Mouse (Mus musculus) myocyte (in vitro differentiated cells): ENCODE data around the gene Slc22a23. TPM values are rescaled to one million over a fixed set of nuclear protein-coding genes. Genes with fewer than 3 reads are reported as not detected.

ENCODE experiments used
- H3K27me3 ChIP-seq: one replicate; pipeline ENCODE4 v1.6.1; 2011; ENCODE audit not compliant: control insufficient read depth, insufficient read depth, insufficient read length
- H3K36me3 ChIP-seq: one replicate; pipeline ENCODE4 v1.6.1; 2011; ENCODE audit not compliant: control insufficient read depth, insufficient read depth
- H3K4me2 ChIP-seq: one replicate; pipeline ENCODE4 v1.6.1; 2011; ENCODE audit warnings: low read depth, control low read depth
- H3K4me3 ChIP-seq: one replicate; pipeline ENCODE4 v1.5.1; 2011; ENCODE audit warnings: mild to moderate bottlenecking, control low read depth, moderate library complexity
- H3K79me2 ChIP-seq: one replicate; pipeline ENCODE4 v1.6.1; 2011; ENCODE audit not compliant: control insufficient read depth, insufficient read depth
- H3ac ChIP-seq: one replicate; pipeline ENCODE4 v1.6.1; 2011; ENCODE audit not compliant: control insufficient read depth, insufficient read length
- CEBPB ChIP-seq: IDR thresholded peaks from 2 replicates; pipeline ENCODE4 v1.6.1; 2011; ENCODE audit warnings: mild to moderate bottlenecking, moderate library complexity; ENCODE audit not compliant: poor library complexity, insufficient read depth, severe bottlenecking
- E2F4 ChIP-seq: IDR thresholded peaks from one replicate; pipeline ENCODE4 v1.6.1; 2011; ENCODE audit warnings: mild to moderate bottlenecking, control low read depth, moderate library complexity; ENCODE audit not compliant: insufficient read depth
- MAX ChIP-seq: IDR thresholded peaks from one replicate; pipeline ENCODE4 v1.6.1; 2011; ENCODE audit warnings: low read depth, mild to moderate bottlenecking, control low read depth
- MYOD1 ChIP-seq, 3 experiments: IDR thresholded peaks; one replicate each; pipeline ENCODE4 v1.6.1; 2011; ENCODE audit warnings: control low read depth in 2 of 3, low read depth in 2 of 3, mild to moderate bottlenecking in 2 of 3, moderate library complexity in 1 of 3; ENCODE audit not compliant: insufficient read length in 2 of 3, control insufficient read depth in 1 of 3
- MYOG ChIP-seq, 3 experiments: IDR thresholded peaks; one replicate each; pipeline ENCODE4 v1.6.1; 2011; ENCODE audit warnings: control low read depth in 2 of 3, low read depth in 2 of 3, mild to moderate bottlenecking in 2 of 3; ENCODE audit not compliant: insufficient read length in 2 of 3, control insufficient read depth in 1 of 3, insufficient read depth in 1 of 3
- POLR2A ChIP-seq: IDR thresholded peaks from one replicate; pipeline ENCODE4 v1.6.1; 2011; ENCODE audit warnings: low read depth, mild to moderate bottlenecking, control low read depth, moderate library complexity; ENCODE audit not compliant: insufficient read length
- POLR2AphosphoS2 ChIP-seq: IDR thresholded peaks from one replicate; pipeline ENCODE4 v1.6.1; 2011; ENCODE audit warnings: low read depth, control low read depth; ENCODE audit not compliant: insufficient read length
- REST ChIP-seq: IDR thresholded peaks from one replicate; pipeline ENCODE4 v1.6.1; 2011; ENCODE audit warnings: mild to moderate bottlenecking, control low read depth, moderate library complexity; ENCODE audit not compliant: insufficient read depth, insufficient read length
- SRF ChIP-seq: IDR thresholded peaks from one replicate; pipeline ENCODE4 v1.6.1; 2011; ENCODE audit warnings: low read depth; ENCODE audit not compliant: control insufficient read depth, insufficient read length
- TCF12 ChIP-seq: IDR thresholded peaks from one replicate; pipeline ENCODE4 v1.6.1; 2011; ENCODE audit warnings: mild to moderate bottlenecking, control low read depth; ENCODE audit not compliant: poor library complexity, insufficient read depth, severe bottlenecking
- TCF3 ChIP-seq: IDR thresholded peaks from one replicate; pipeline ENCODE4 v1.6.1; 2011; ENCODE audit warnings: low read depth, control low read depth; ENCODE audit not compliant: insufficient read length
- USF1 ChIP-seq: IDR thresholded peaks from one replicate; pipeline ENCODE4 v1.6.1; 2011; ENCODE audit warnings: low read depth, mild to moderate bottlenecking, control low read depth, moderate library complexity
- polyA plus RNA-seq: library from polyadenylated mRNA; unstranded; fragments of >200 nt; fragmentation: generic; extraction: Trizol; gene quantifications from one replicate; pipeline ENCODE4 v1.2.1, GENCODE M21; 2012; ENCODE audit warnings: missing spikeins

Slc22a23 gene
- polyA plus RNA-seq, 1 experiment = 8.5 TPM

DNA sequence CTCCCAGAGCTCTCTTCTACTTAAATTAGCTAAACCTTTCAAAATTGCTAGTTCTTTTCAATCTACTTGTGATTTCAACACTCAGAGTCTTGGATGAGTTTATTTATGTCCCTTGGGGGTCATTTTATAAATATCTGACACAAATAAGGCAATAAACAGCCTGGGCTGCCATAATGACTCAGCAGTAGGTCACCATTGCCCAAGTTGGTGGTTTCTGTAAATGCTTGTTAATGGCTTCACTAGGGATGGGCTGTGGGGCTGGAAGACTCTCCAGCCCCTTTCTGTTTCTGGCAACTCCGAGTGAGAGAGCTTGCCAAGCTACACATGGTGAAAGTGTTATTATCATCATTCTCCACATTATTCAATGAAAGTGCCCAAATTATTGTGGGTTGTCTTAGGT, 20.2 kb upstream of the Slc22a23 start:
- H3ac ChIP-seq = no peak overlapping the region
- peak; percentile 90 for TF ChIP-seq CEBPB
- no peak for TF ChIP-seq TCF12
- H3K36me3 ChIP-seq = no peaks in the 10 kb centered on the region
- no peak overlapping the region for H3K4me3 ChIP-seq
- peak overlapping the region; percentile 56 for H3K4me2 ChIP-seq
- H3K27me3 ChIP-seq = no peaks in the 10 kb centered on the region
- H3K79me2 ChIP-seq = no peaks in the 10 kb centered on the region

GRCm38 (mm10) chr13:34355656-34356055, 10.7 kb upstream of the Slc22a23 start:
- no peaks in the 10 kb centered on the region for H3K36me3 ChIP-seq
- no peak overlapping the region for H3K4me2 ChIP-seq
- no peak overlapping the region for H3K4me3 ChIP-seq
- no peak overlapping the region for H3ac ChIP-seq
- TF ChIP-seq MAX (no peak), SRF (no peak), POLR2A (no peak)
- H3K27me3 ChIP-seq = no peaks in the 10 kb centered on the region
- no peaks in the 10 kb centered on the region for H3K79me2 ChIP-seq

DNA sequence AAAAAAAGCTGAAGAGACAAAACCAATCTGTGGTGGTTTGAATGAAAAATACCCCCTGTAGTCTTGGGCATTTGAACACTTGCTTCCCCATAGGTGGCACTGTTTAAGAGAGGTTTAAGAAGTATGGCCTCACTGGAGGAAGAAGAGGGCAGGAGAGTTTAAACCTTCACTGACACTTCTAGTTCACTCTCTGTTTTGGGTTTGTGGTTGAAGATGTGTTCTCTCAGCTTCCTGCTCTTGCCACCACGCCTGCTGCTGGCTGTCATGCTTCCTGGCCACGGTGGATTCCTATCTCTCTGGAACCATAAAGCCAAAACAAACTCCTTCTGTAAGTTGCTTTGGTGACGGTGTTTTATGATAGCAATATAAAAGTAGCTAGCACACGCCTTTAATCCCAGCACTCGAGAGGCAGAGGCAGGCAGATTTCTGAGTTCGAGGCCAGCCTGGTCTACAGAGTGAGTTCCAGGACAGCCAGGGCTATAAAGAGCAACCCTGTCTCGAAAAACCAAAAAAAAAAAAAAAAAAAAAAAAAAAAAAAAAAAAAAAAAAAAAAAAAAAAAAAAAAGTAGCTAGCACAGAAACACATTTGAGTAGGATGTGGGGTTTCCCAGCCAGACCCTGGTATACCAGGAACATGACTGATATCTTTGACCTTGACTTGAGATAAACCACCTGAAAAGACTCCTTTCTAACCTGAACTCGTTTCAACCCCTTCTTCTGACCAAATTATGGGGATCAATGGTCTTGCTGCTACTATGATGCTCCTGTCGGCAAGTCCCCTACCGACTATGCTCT, 10.0 kb upstream of the Slc22a23 start:
- TF ChIP-seq TCF3 (no peak), POLR2AphosphoS2 (no peak), MAX (no peak), POLR2A (no peak), MYOD1 (IDR thresholded peaks at IDR 0.05; ENCODE audit: control insufficient read depth in 1 of 3, insufficient read length in 2 of 3, low read depth in 2 of 3) (no peak), REST (no peak), USF1 (no peak), E2F4 (no peak), SRF (no peak), CEBPB (no peak), TCF12 (no peak), MYOG (IDR thresholded peaks at IDR 0.05; ENCODE audit: control insufficient read depth in 1 of 3, insufficient read depth in 1 of 3, insufficient read length in 2 of 3, low read depth in 2 of 3) (no peak)
- H3K4me3 ChIP-seq = no peak overlapping the region
- no peaks in the 10 kb centered on the region for H3K79me2 ChIP-seq
- H3K36me3 ChIP-seq = no peaks in the 10 kb centered on the region
- H3K4me2 ChIP-seq = no peak overlapping the region
- H3K27me3 ChIP-seq = no peaks in the 10 kb centered on the region
- no peak overlapping the region for H3ac ChIP-seq

DNA sequence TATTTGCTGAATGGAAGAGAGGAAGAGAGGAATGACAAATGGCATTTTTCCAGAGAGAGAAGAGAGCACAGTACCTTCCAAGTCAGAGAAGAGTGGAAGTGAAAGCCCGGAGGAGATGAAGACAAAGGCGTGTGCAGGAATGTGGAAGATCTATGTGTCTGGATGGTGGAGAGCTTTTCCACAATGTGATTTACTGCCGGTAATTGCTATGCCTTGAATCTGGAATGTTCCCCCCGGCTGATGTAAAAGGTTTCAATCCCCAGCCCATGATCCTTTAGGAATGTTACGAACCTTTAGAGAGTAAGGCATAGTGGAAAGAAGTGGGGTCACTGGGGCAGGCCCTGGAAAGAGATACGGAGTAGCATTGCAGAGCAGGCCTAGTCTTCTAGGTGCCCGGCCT, 8.3 kb upstream of the Slc22a23 start:
- TF ChIP-seq MYOG (IDR thresholded peaks at IDR 0.05; ENCODE audit: control insufficient read depth in 1 of 3, insufficient read depth in 1 of 3, insufficient read length in 2 of 3, low read depth in 2 of 3) = no peak
- TF ChIP-seq TCF12 = no peak
- TF ChIP-seq REST = no peak
- no peak for TF ChIP-seq USF1
- no peak for TF ChIP-seq MAX
- no peak for TF ChIP-seq MYOD1 (IDR thresholded peaks at IDR 0.05; ENCODE audit: control insufficient read depth in 1 of 3, insufficient read length in 2 of 3, low read depth in 2 of 3)

GRCm38 (mm10) chr13:34351437-34351836, 6.5 kb upstream of the Slc22a23 start:
- H3K36me3 ChIP-seq = no peaks in the 10 kb centered on the region
- H3ac ChIP-seq = no peak overlapping the region
- H3K4me3 ChIP-seq = no peak overlapping the region
- TF ChIP-seq POLR2AphosphoS2 (no peak), POLR2A (no peak), MYOD1 (IDR thresholded peaks at IDR 0.05; ENCODE audit: control insufficient read depth in 1 of 3, insufficient read length in 2 of 3, low read depth in 2 of 3) (no peak), SRF (no peak), REST (no peak), MAX (no peak), E2F4 (no peak), CEBPB (no peak), TCF3 (no peak), USF1 (no peak), MYOG (IDR thresholded peaks at IDR 0.05; ENCODE audit: control insufficient read depth in 1 of 3, insufficient read depth in 1 of 3, insufficient read length in 2 of 3, low read depth in 2 of 3) (no peak), TCF12 (no peak)
- no peak overlapping the region for H3K4me2 ChIP-seq
- no peaks in the 10 kb centered on the region for H3K27me3 ChIP-seq
- H3K79me2 ChIP-seq = no peaks in the 10 kb centered on the region

More for the DNA sequence above, 8.3 kb upstream of the Slc22a23 start:
- no peaks in the 10 kb centered on the region for H3K79me2 ChIP-seq
- H3K4me3 ChIP-seq = no peak overlapping the region
- no peaks in the 10 kb centered on the region for H3K36me3 ChIP-seq
- no peak overlapping the region for H3K4me2 ChIP-seq
- H3K27me3 ChIP-seq = no peaks in the 10 kb centered on the region
- no peak overlapping the region for H3ac ChIP-seq
